In the genomic region with DNA sequence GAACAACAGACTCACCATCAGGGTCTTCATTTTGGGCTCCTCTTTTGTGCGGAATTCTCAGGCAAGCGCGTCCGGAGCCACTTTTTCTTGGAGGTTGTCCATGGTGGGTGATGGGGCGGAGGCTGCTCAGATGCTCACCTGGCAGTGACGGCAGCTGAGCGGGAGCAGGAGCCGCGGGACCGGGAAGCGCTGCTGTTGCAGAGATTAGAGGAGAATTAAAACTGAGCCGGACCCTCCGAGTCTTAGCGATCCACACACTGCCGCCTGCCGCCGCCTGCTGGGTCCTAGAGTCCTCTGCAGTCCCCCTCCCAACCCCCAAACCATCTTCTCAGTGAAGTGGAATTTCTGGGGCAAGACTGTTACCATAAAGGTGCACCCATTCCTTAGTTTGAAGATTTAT, we compare ENCODE assay signal across 8 mouse cellular contexts. TPM values are rescaled to one million over a fixed set of nuclear protein-coding genes. Genes with fewer than 3 reads are reported as not detected.
DNase-seq lines count a peak whose midpoint lies in the region; ATAC-seq lines count a peak whose summit lies in the region.

A gene (minus strand): TSS at position 259 of the 400 bp plus-strand sequence.

- H3K4me3 ChIP-seq in heart, embryonic 16.5 days (ENCODE audit: low read length) = peak within 1 kb of the TSS; percentile 44
- H3K4me3 ChIP-seq in midbrain, embryonic 16.5 days (ENCODE audit: low read depth, low read length) = peak within 1 kb of the TSS; percentile 52

- 2% methylated on average over 17 of the region's 17 CpGs for WGBS in heart, embryonic 16.5 days
- 0% methylated on average over 17 of the region's 17 CpGs for WGBS in midbrain, embryonic 16.5 days

- H3K36me3 ChIP-seq in heart, embryonic 16.5 days (ENCODE audit: control insufficient read depth, insufficient read depth) = no peaks in the 10 kb centered on the region
- no peaks in the 10 kb centered on the region for H3K36me3 ChIP-seq in midbrain, embryonic 16.5 days (ENCODE audit: control insufficient read depth, insufficient read depth, low read length)

- no peak for DNase-seq in heart, adult 18-20 months
- DNase-seq in ZHBTc4 (ENCODE audit: low read depth, low spot score) = peak; percentile 51
- peak; percentile 39 to 47 for DNase-seq in left cerebral cortex, adult 18-20 months (ENCODE audit: low spot score in 2 of 2)
- no peak for DNase-seq in testis, postnatal 10 days (ENCODE audit: low spot score)
- no peak for DNase-seq in urinary bladder, adult 2 months (ENCODE audit: low spot score)

- no peak within 1 kb of the TSS for H3K27ac ChIP-seq in heart, embryonic 16.5 days (ENCODE audit: low read length)
- H3K27ac ChIP-seq in midbrain, embryonic 16.5 days (ENCODE audit: low read length) = peak within 1 kb of the TSS; percentile 72

- H3K27me3 ChIP-seq in heart, embryonic 16.5 days (ENCODE audit: control insufficient read depth, insufficient read depth, low read length) = peaks cover 34% of the 10 kb centered on the region
- no peaks in the 10 kb centered on the region for H3K27me3 ChIP-seq in midbrain, embryonic 16.5 days (ENCODE audit: control insufficient read depth, insufficient read depth, low read depth, low read length)

- H3K4me1 ChIP-seq in heart, embryonic 16.5 days (ENCODE audit: control insufficient read depth, insufficient read depth, low read length) = peaks cover 11% of the 10 kb centered on the region
- peaks cover 13% of the 10 kb centered on the region for H3K4me1 ChIP-seq in midbrain, embryonic 16.5 days (ENCODE audit: control insufficient read depth, insufficient read depth, low read length)

- no peak for ATAC-seq in heart, embryonic 16.5 days (replicated peaks; ENCODE audit: extremely low read depth, insufficient read depth, low FRiP score)
- ATAC-seq in frontal cortex, adult (ENCODE audit: low TSS enrichment) = peak; percentile 36; the same call in 1 of the 2 replicates
- ATAC-seq in midbrain, embryonic 16.5 days = peak; percentile 59

- H3K9me3 ChIP-seq in heart, embryonic 16.5 days (replicated peaks; ENCODE audit: control insufficient read depth, low read length) = no peaks in the 10 kb centered on the region
- H3K9me3 ChIP-seq in midbrain, embryonic 16.5 days (replicated peaks; ENCODE audit: control insufficient read depth, low read length, poor library complexity, severe bottlenecking) = no peaks in the 10 kb centered on the region

- peak within 1 kb of the TSS; percentile 66 for H3K4me2 ChIP-seq in heart, embryonic 16.5 days (ENCODE audit: low read depth, low read length)
- H3K4me2 ChIP-seq in midbrain, embryonic 16.5 days (ENCODE audit: low read length) = peak within 1 kb of the TSS; percentile 88

- H3K9ac ChIP-seq in heart, embryonic 16.5 days (ENCODE audit: low read length) = peak within 1 kb of the TSS; percentile 14; the same call in 1 of the 2 replicates
- H3K9ac ChIP-seq in midbrain, embryonic 16.5 days (ENCODE audit: low read depth, low read length) = peak within 1 kb of the TSS; percentile 71

RNA-seq across cellular contexts. Expression of the gene that starts here (rescaled TPM):
- 0.11 and 0.15 TPM in 2 replicates for polyA plus RNA-seq in heart, embryonic 16.5 days (2015; fragmentation: Nextera tagmentation; extraction: Ambion mirVana)
- not detected for total RNA-seq in heart, adult 18-20 months (2021)
- total RNA-seq in left cerebral cortex, adult 18-20 months (2021) = 10 to 100 TPM; 29.9 to 37.4 TPM
- 25.9 and 38.6 TPM in 2 replicates for polyA plus RNA-seq in midbrain, embryonic 16.5 days (2015; fragmentation: Nextera tagmentation; extraction: Ambion mirVana)
- 0.07 and 0.11 TPM in 2 replicates for polyA plus RNA-seq in urinary bladder, adult 2 months (2012; rRNA removed)

Comparison
In these comparisons a context has a peak if more than half of its experiments do, and no peak if none do; other contexts are left out.
1. RNA of the gene that starts here (total RNA-seq): 29.9 to 37.4 TPM in left cerebral cortex, adult 18-20 months; not detected in heart, adult 18-20 months; every median in the first group is over 10 times any median in the second.
2. RNA of the gene that starts here (polyA plus RNA-seq): 25.9 to 38.6 TPM in midbrain, embryonic 16.5 days; 0.07 to 0.11 TPM in urinary bladder, adult 2 months and 0.11 to 0.15 TPM in heart, embryonic 16.5 days; every median in the first group is over 10 times any median in the second.
3. DNase-seq: peak in ZHBTc4 (single experiment) and left cerebral cortex, adult 18-20 months (2 of 2); none in heart, adult 18-20 months (0 of 2), testis, postnatal 10 days (single experiment) and urinary bladder, adult 2 months (single experiment).